Mouse (Mus musculus) heart, embryonic 13.5 days (tissue): Measurements from ENCODE around the gene Trmt11. TPM values are rescaled to one million over a fixed set of nuclear protein-coding genes. Genes with fewer than 3 reads are reported as not detected.

Experiments used
- ATAC-seq: fragments of 200-750 bp; cut with Nextera tagmentation; 2 replicates; pipeline ENCODE4 v1.8.0; 2017; ENCODE audit warnings: moderate TSS enrichment; ENCODE audit not compliant: insufficient number of reproducible peaks, low FRiP score, low TSS enrichment; ENCODE audit errors: extremely low read depth
- H3K27ac ChIP-seq: fragments of 300-500 bp; sonication (generic); replicated peaks from 2 replicates; pipeline ENCODE4 v1.5.1; 2015; ENCODE audit warnings: moderate library complexity, mild to moderate bottlenecking, inconsistent platforms
- H3K27me3 ChIP-seq: fragments of 300-500 bp; sonication (generic); replicated peaks from 2 replicates; pipeline ENCODE4 v1.6.1; 2015; ENCODE audit warnings: mild to moderate bottlenecking, inconsistent platforms
- H3K36me3 ChIP-seq: fragments of 300-500 bp; sonication (generic); 2 replicates; pipeline ENCODE4 v1.6.1; 2015; ENCODE audit warnings: mild to moderate bottlenecking, inconsistent platforms
- H3K4me1 ChIP-seq: fragments of 300-500 bp; sonication (generic); 2 replicates; pipeline ENCODE4 v1.6.1; 2015; ENCODE audit warnings: inconsistent platforms
- H3K4me2 ChIP-seq: fragments of 300-500 bp; sonication (generic); 2 replicates; pipeline ENCODE4 v1.6.1; 2015; ENCODE audit warnings: inconsistent platforms, mild to moderate bottlenecking, moderate library complexity
- H3K4me3 ChIP-seq: fragments of 300-500 bp; sonication (generic); 2 replicates; pipeline ENCODE4 v1.5.1; 2015; ENCODE audit warnings: moderate library complexity, mild to moderate bottlenecking, inconsistent platforms
- H3K9ac ChIP-seq: fragments of 300-500 bp; sonication (generic); 2 replicates; pipeline ENCODE4 v1.6.1; 2015; ENCODE audit warnings: inconsistent platforms, mild to moderate bottlenecking, moderate library complexity
- H3K9me3 ChIP-seq: fragments of 300-500 bp; sonication (generic); 2 replicates; pipeline ENCODE4 v1.6.1; 2016; ENCODE audit warnings: inconsistent platforms
- WGBS: fragments of 180-500 bp; shearing (Covaris S2); methylation state at CpG from one replicate; pipeline ENCODE4 v1.1.7; 2015; ENCODE audit warnings: mixed read lengths; 5-methylcytosine and 5-hydroxymethylcytosine counted together
- polyA plus RNA-seq: library from polyadenylated mRNA; unstranded; fragments of >200 nt; fragmentation: Nextera tagmentation; extraction: Ambion mirVana; gene quantifications from 2 replicates; pipeline ENCODE4 v1.2.1, GENCODE M21; 2015

Trmt11 gene
- polyA plus RNA-seq, 1 experiment from 2014 or later: 17.9 TPM

DNA sequence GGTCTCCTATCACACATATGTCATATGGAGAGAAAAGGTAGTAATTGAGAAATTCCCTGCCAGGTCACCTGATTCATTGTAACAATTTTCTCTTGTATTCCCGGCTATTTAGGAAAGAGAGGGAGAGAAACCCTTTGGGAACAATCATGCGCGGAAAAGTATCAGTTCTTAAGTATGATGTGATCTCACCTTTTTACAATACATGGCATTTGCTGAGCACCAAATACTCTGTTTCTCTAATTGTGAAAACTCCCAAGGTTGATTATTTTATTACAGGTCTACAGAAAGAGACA is 18.3 kb upstream of the Trmt11 start:
- no peak for ATAC-seq
- Histone ChIP-seq H3K4me1 (peaks cover 10% of the 10 kb centered on the region), H3K9me3 (no peaks in the 10 kb centered on the region), H3K9ac (peak overlapping the region; percentile 78), H3K4me3 (peak overlapping the region; percentile 72), H3K27me3 (0 out of 2 replicates have a peak, but pooled peaks cover 4% of the 10 kb centered on the region), H3K27ac (no peak overlapping the region), H3K4me2 (peak overlapping the region; percentile 83), H3K36me3 (0 out of 2 replicates have a peak, but pooled peaks cover 2% of the 10 kb centered on the region)
- WGBS: 42% methylated on average over 3 of the region's 3 CpGs

DNA sequence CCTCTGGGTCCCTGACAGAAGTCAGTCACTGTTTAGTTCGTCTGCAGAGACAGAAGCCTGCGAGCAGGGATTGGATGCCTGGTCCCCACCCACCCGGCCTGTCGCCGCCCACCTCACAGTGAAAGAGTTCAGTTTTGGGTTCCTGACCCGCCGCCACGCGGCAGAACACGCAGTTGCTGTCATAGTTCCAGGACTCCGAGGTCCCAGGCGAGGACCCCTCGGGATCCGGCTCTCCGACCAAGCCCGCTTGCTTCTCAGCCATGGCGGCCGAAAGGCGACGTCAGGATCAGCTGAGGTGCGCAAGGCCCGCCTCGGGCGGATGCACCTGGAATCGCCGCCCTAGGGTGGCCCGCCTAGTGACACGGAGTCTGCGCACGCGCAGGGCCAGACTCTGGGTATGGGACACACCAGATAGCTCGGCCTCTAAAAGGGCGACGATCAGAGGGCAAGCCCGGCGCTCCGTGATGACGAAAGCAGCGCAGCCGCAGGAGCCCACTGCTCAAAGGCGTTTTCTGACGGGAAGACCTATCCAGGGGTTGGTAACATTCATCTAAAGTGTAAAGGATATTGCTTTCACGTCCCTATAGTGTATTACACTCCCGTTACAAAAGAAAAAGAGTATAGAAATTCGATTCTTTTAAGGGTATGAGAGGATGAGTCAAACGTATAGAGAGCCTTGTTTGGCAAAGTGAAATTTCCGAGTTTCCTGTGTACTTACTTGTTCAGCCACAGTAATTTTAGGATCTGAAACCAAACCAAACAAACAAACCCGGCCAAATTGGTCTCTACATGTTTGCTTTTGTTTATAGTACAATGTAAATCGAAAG is 17.8 kb upstream of the Trmt11 start:
- Histone ChIP-seq H3K4me3 (peak overlapping the region; percentile 72), H3K27me3 (0 out of 2 replicates have a peak, but pooled peaks cover 4% of the 10 kb centered on the region), H3K9ac (peak overlapping the region; percentile 87), H3K4me1 (peaks cover 10% of the 10 kb centered on the region), H3K4me2 (peak overlapping the region; percentile 83), H3K9me3 (no peaks in the 10 kb centered on the region), H3K27ac (peak overlapping the region; percentile 98), H3K36me3 (peaks cover 4% of the 10 kb centered on the region; the same call in 1 of the 2 replicates)
- WGBS: 2% methylated on average over 49 of the region's 49 CpGs
- peak; percentile 98 for ATAC-seq

DNA sequence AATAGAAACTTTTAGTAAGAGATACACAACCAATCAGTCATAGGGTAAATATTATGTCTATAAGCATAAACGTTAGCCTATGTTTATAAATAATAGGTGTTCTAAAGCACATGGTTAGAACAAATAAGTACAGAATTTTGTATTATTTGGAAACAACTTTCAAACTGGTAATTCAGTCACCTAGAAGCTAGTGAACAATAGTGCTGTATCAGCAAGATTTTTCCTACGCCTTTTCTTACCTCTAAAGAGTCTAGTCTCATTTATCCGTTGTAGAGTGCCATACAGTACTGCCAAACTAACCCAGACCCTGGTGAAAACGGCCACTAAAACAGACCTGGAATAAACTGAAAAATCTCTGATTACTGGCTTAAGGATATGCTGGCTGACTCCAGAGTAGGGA is 12.5 kb upstream of the Trmt11 start:
- Histone ChIP-seq H3K36me3 (peaks cover 30% of the 10 kb centered on the region), H3K4me3 (no peak overlapping the region), H3K4me2 (no peak overlapping the region), H3K9ac (no peak overlapping the region), H3K27ac (no peak overlapping the region), H3K27me3 (no peaks in the 10 kb centered on the region), H3K9me3 (no peaks in the 10 kb centered on the region), H3K4me1 (peaks cover 8% of the 10 kb centered on the region)
- 80% methylated on average over 4 of the region's 4 CpGs for WGBS
- no peak for ATAC-seq

GRCm38 (mm10) chr10:30609614-30610013 is 9.1 kb upstream of the Trmt11 start:
- no peak overlapping the region for H3K9ac ChIP-seq
- H3K9me3 ChIP-seq: no peaks in the 10 kb centered on the region
- ATAC-seq: no peak
- no peak overlapping the region for H3K4me2 ChIP-seq
- no peak overlapping the region for H3K4me3 ChIP-seq
- peaks cover 51% of the 10 kb centered on the region for H3K36me3 ChIP-seq
- no peaks in the 10 kb centered on the region for H3K27me3 ChIP-seq
- H3K27ac ChIP-seq: no peak overlapping the region
- H3K4me1 ChIP-seq: no peaks in the 10 kb centered on the region

DNA sequence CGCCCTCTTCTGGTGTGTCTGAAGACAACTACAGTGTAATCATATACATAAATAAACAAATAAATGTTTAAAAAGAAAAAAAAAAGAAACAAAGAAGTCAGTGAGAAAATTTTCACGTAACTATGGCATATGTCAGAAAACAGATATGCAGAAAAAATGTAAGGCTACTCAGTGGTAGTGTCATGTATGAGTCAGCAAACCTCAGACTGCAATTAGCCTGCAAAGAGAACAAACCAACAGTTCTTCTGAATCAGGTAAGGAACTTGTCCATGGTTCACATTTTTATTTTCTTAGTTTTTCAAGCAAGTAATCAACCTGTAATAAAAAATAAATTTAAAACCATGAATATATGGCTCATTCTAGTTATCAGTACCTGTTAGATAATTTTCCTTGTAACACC is 7.6 kb upstream of the Trmt11 start:
- no peak for ATAC-seq

GRCm38 (mm10) chr10:30600094-30600534 is 435 bp downstream of the Trmt11 start:
- H3K4me3 ChIP-seq: peak overlapping the region; percentile 80
- H3K4me1 ChIP-seq: peaks cover 18% of the 10 kb centered on the region
- H3K27me3 ChIP-seq: no peaks in the 10 kb centered on the region
- H3K9ac ChIP-seq: peak overlapping the region; percentile 92
- peak; percentile 67 for ATAC-seq
- H3K9me3 ChIP-seq: no peaks in the 10 kb centered on the region
- H3K27ac ChIP-seq: peak overlapping the region; percentile 86
- peaks cover 19% of the 10 kb centered on the region for H3K36me3 ChIP-seq
- under 1% methylated on average over 22 of the region's 27 CpGs for WGBS
- H3K4me2 ChIP-seq: peak overlapping the region; percentile 94

More for the DNA sequence above, 7.6 kb upstream of the Trmt11 start:
- Histone ChIP-seq H3K27ac (no peak overlapping the region), H3K9ac (no peak overlapping the region), H3K4me2 (no peak overlapping the region), H3K27me3 (no peaks in the 10 kb centered on the region), H3K4me3 (no peak overlapping the region), H3K4me1 (no peaks in the 10 kb centered on the region), H3K36me3 (peaks cover 45% of the 10 kb centered on the region), H3K9me3 (no peaks in the 10 kb centered on the region)
- WGBS: 67% methylated on average over 2 of the region's 2 CpGs

DNA sequence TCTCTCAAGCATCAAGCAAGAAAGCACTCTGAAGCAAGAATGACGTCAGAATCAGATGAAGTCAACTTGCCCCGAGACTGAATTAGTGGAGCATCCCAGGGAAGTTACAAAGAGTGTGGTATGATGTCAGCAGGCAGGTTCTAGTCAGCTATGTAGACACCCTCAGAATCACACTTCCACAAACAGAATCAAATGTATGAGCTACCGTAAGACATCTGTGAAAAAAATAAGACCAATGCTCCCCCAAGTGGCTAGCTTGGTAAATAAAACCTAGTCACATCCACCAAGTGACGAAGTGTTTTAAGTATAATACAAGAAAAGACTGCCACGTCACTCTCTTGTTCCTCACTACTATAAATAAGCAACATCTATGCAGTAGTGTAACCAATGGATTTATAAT is 13.5 kb downstream of the Trmt11 start:
- Histone ChIP-seq H3K36me3 (peaks cover 72% of the 10 kb centered on the region), H3K4me3 (no peak overlapping the region), H3K4me2 (no peak overlapping the region), H3K27ac (no peak overlapping the region), H3K9ac (no peak overlapping the region), H3K9me3 (no peaks in the 10 kb centered on the region), H3K27me3 (no peaks in the 10 kb centered on the region), H3K4me1 (no peaks in the 10 kb centered on the region)
- no peak for ATAC-seq
- 57% methylated on average over 5 of the region's 5 CpGs for WGBS

DNA sequence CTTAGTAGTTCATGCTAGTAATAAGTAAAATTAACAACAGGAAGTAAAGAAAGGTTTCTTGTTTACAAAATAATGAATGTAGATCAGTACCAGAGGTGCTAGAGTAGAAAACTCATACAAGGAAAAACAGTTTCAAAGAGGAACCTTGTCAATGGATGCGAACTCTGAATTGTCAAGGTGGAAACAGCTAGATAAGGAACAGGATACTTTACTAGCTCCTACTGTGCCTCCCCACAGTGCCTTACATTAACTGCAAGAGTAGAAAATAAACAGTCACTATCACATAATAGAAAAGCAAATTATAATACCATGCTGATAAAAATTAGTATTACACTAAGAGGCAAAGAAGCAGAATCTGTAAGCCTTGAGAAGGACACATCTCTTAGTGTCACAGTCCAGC is 14.9 kb downstream of the Trmt11 start:
- 74% methylated on average over 1 of the region's 1 CpGs for WGBS
- Histone ChIP-seq H3K9ac (no peak overlapping the region), H3K4me2 (no peak overlapping the region), H3K36me3 (peaks cover 71% of the 10 kb centered on the region), H3K9me3 (no peaks in the 10 kb centered on the region), H3K27me3 (no peaks in the 10 kb centered on the region), H3K4me1 (no peaks in the 10 kb centered on the region), H3K4me3 (no peak overlapping the region), H3K27ac (no peak overlapping the region)
- ATAC-seq: no peak

GRCm38 (mm10) chr10:30577670-30578280 is 22.8 kb downstream of the Trmt11 start:
- WGBS: 76% methylated on average over 5 of the region's 5 CpGs
- ATAC-seq: no peak
- H3K27ac ChIP-seq: no peak overlapping the region

DNA sequence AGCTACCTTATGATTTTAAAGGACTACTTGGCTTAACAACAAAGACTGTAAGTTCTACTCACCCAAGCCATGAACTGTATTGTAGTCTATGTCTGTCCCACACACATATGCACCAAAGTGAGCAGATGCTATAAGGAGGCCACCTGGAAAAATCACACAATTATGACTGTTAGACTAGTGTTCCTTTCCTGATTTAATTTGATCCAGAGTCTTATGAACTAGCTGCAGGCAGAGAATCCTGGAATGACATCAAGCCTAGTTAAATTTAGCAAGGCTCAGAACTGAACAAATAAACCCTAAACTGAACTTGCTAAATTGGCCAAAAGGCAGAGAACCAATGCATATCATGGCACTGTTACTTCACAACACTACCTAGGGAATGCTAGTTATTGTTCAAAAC is 34.2 kb downstream of the Trmt11 start:
- Histone ChIP-seq H3K4me3 (no peak overlapping the region), H3K27ac (no peak overlapping the region), H3K4me2 (no peak overlapping the region), H3K27me3 (no peaks in the 10 kb centered on the region), H3K9ac (no peak overlapping the region), H3K4me1 (no peaks in the 10 kb centered on the region), H3K9me3 (no peaks in the 10 kb centered on the region), H3K36me3 (peaks cover 61% of the 10 kb centered on the region)
- ATAC-seq: no peak

More at GRCm38 (mm10) chr10:30577670-30578280, 22.8 kb downstream of the Trmt11 start:
- Histone ChIP-seq H3K9ac (no peak overlapping the region), H3K9me3 (no peaks in the 10 kb centered on the region), H3K4me2 (no peak overlapping the region), H3K27me3 (no peaks in the 10 kb centered on the region), H3K36me3 (peaks cover 32% of the 10 kb centered on the region), H3K4me1 (no peaks in the 10 kb centered on the region), H3K4me3 (no peak overlapping the region)

GRCm38 (mm10) chr10:30564651-30565050 is 35.9 kb downstream of the Trmt11 start:
- Histone ChIP-seq H3K27ac (no peak overlapping the region), H3K9ac (no peak overlapping the region), H3K4me2 (no peak overlapping the region), H3K36me3 (peaks cover 76% of the 10 kb centered on the region), H3K9me3 (no peaks in the 10 kb centered on the region), H3K4me3 (no peak overlapping the region), H3K4me1 (no peaks in the 10 kb centered on the region), H3K27me3 (no peaks in the 10 kb centered on the region)
- 66% methylated on average over 3 of the region's 3 CpGs for WGBS
- ATAC-seq: no peak
